Mouse (Mus musculus): ENCODE measurements around the gene Sall1.

DNA sequence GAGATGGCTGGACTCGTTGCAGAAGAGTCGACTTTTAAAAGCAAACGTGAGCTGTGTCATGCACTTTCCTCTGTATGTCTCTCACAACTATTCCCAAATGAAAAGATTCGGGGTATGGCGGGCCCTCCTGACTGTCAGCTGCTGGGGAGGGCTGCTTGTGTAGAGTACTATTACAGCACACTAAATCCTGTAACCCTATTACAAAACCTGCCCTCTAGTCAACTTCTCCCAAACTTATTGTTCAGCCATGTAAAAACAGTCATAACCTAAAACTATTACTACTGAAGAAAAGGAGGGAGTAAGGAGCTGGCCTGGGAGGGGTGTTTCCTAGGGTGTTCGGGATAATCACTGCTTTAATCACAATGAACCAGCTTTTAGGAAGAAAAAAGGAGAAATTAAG lies 4.1 kb downstream of the Sall1 start:
- no peak for TF ChIP-seq GATA1 (IDR thresholded peaks at IDR 0.05; ENCODE audit: low read length)
- no peak for TF ChIP-seq TAL1 (IDR thresholded peaks at IDR 0.05; ENCODE audit: low read length)

Data from erythroblast, embryonic 14.5 days (primary cell).